Mouse (Mus musculus): ENCODE measurements at regions not wholly inside any gene's neighbourhood (a gene's known extent, or its start where the extent isn't known, plus 50 kb on each side); places are given as distances from the start of the nearest gene placed in this dataset.

DNA sequence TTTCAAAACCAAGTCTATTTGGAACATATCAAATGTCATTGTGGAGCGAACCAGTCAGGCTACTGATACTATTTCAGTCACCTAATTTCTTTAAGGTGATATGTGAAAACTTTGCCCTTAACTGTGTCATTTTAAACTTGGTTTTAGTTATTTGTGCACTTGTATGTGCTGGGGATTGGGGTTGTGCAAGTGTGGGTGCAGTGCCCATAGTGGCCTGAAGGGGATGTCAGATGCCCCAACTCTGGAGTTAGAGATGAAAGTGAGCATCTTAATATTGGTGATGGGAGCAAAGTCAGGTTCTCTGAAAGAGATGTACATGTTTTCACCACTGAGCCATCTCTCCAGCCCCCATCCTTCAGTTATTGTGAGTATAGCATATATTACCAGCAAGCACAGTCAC lies 133.1 kb upstream of the Nmur2 start:
- H3K36me3 ChIP-seq (replicated peaks in 1 of 2; ENCODE audit: control insufficient read depth in 1 of 2, insufficient read depth in 1 of 2, low read length in 1 of 2), result no peaks in the 10 kb centered on the region
- H3K4me1 ChIP-seq (ENCODE audit: control insufficient read depth in 1 of 2, insufficient read depth in 2 of 2), result no peaks in the 10 kb centered on the region
- peaks cover 17% of the 10 kb centered on the region for H3K27me3 ChIP-seq (replicated peaks)
- no peak overlapping the region for H3K4me2 ChIP-seq (ENCODE audit: insufficient read depth, low read depth, poor library complexity, severe bottlenecking)
- H3K9me3 ChIP-seq (replicated peaks; ENCODE audit: low read length), result no peaks in the 10 kb centered on the region
- DNase-seq (ENCODE audit: extremely low read depth), result no peak
- H3K79me2 ChIP-seq (replicated peaks; ENCODE audit: control insufficient read depth, extremely low read depth, insufficient read depth, poor library complexity, severe bottlenecking), result no peaks in the 10 kb centered on the region
- dilution Hi-C loops (cut with MboI; ENCODE audit: extremely low pct_ligation_motif_present, extremely low pct_unique_long_range_greater_than_20kb, low sequenced_read_pairs), result no loop called here
- H3K9ac ChIP-seq (ENCODE audit: insufficient read depth, low read depth), result no peak overlapping the region
- H3K27ac ChIP-seq (ENCODE audit: insufficient read depth, low read depth), result no peak overlapping the region
- H3K4me3 ChIP-seq (replicated peaks in 1 of 3; ENCODE audit: low read depth in 2 of 3, low read length in 2 of 3, poor library complexity in 1 of 3), result no peak overlapping the region
- TF ChIP-seq MAZ (IDR thresholded peaks at IDR 0.05; ENCODE audit: low read depth, low read length) (no peak), POLR2A (IDR thresholded peaks at IDR 0.05; ENCODE audit: low read depth, low read length) (no peak), RAD21 (IDR thresholded peaks at IDR 0.05; ENCODE audit: low read depth, low read length) (no peak), USF1 (IDR thresholded peaks at IDR 0.05; ENCODE audit: low read depth, low read length) (no peak), MAFK (IDR thresholded peaks at IDR 0.05; ENCODE audit: insufficient replicate concordance, low read length) (no peak), MEF2A (IDR thresholded peaks at IDR 0.05; ENCODE audit: borderline replicate concordance, low read depth, low read length) (no peak), UBTF (IDR thresholded peaks at IDR 0.05; ENCODE audit: low read depth, low read length) (no peak), SIN3A (IDR thresholded peaks at IDR 0.05; ENCODE audit: low read length) (no peak), TCF12 (IDR thresholded peaks at IDR 0.05; ENCODE audit: low read depth, low read length) (no peak), CTCF (conservative IDR thresholded peaks at IDR 0.05 in 1 of 2, IDR thresholded peaks at IDR 0.05 in 1 of 2; ENCODE audit: low read depth in 2 of 2, low read length in 2 of 2) (no peak), SMC3 (IDR thresholded peaks at IDR 0.05; ENCODE audit: low read depth, low read length) (no peak), CHD1 (IDR thresholded peaks at IDR 0.05; ENCODE audit: low read depth, low read length) (no peak)
- in situ Hi-C loops (cut with MboI; ENCODE audit: low pct_ligation_motif_present, low pct_unique_long_range_greater_than_20kb, low sequenced_read_pairs), result no loop called here

DNA sequence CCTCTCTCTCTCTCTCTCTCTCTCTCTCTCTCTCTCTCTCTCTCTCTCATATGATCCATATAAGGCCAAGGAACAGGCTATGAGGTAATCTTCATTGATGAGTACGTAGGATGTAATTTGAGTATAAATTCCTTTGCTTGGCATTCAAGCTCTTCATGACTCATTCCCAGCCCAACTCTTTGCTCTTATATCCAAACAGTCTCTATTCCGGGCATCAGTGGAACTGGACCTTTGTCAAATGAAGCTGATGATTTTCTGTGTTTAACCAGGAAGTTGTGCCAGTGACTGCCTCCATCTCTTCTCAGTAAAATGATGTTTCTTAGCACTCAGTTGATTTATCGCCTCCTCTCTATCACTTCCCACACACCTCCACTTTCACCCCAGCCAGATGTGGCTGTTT lies 132.4 kb upstream of the Nmur2 start:
- Histone ChIP-seq H3K27me3 (replicated peaks) (peaks cover 19% of the 10 kb centered on the region), H3K9me3 (replicated peaks; ENCODE audit: low read length) (no peaks in the 10 kb centered on the region), H3K4me3 (replicated peaks in 1 of 3; ENCODE audit: low read depth in 2 of 3, low read length in 2 of 3, poor library complexity in 1 of 3) (no peak overlapping the region), H3K9ac (ENCODE audit: insufficient read depth, low read depth) (no peak overlapping the region), H3K79me2 (replicated peaks; ENCODE audit: control insufficient read depth, extremely low read depth, insufficient read depth, poor library complexity, severe bottlenecking) (no peaks in the 10 kb centered on the region), H3K4me2 (ENCODE audit: insufficient read depth, low read depth, poor library complexity, severe bottlenecking) (no peak overlapping the region), H3K4me1 (ENCODE audit: control insufficient read depth in 1 of 2, insufficient read depth in 2 of 2) (no peaks in the 10 kb centered on the region), H3K36me3 (replicated peaks in 1 of 2; ENCODE audit: control insufficient read depth in 1 of 2, insufficient read depth in 1 of 2, low read length in 1 of 2) (no peaks in the 10 kb centered on the region), H3K27ac (ENCODE audit: insufficient read depth, low read depth) (no peak overlapping the region)
- in situ Hi-C loops (cut with MboI; ENCODE audit: low pct_ligation_motif_present, low pct_unique_long_range_greater_than_20kb, low sequenced_read_pairs) (no loop called here), dilution Hi-C loops (cut with MboI; ENCODE audit: extremely low pct_ligation_motif_present, extremely low pct_unique_long_range_greater_than_20kb, low sequenced_read_pairs) (no loop called here)
- no peak for DNase-seq (ENCODE audit: extremely low read depth)
- TF ChIP-seq MAX (IDR thresholded peaks at IDR 0.05; ENCODE audit: low read length), result no peak
- TF ChIP-seq USF1 (IDR thresholded peaks at IDR 0.05; ENCODE audit: low read depth, low read length), result no peak
- TF ChIP-seq MXI1 (IDR thresholded peaks at IDR 0.05; ENCODE audit: low read depth, low read length), result no peak
- TF ChIP-seq JUND (conservative IDR thresholded peaks at IDR 0.05; ENCODE audit: low read depth, low read length), result no peak
- no peak for TF ChIP-seq RCOR1 (conservative IDR thresholded peaks at IDR 0.05; ENCODE audit: low read depth, low read length)
- TF ChIP-seq CTCF (conservative IDR thresholded peaks at IDR 0.05 in 1 of 2, IDR thresholded peaks at IDR 0.05 in 1 of 2; ENCODE audit: low read depth in 2 of 2, low read length in 2 of 2), result no peak
- TF ChIP-seq MAFK (IDR thresholded peaks at IDR 0.05; ENCODE audit: insufficient replicate concordance, low read length), result no peak
- no peak for TF ChIP-seq POLR2AphosphoS2 (IDR thresholded peaks at IDR 0.05; ENCODE audit: low read depth, low read length)
- TF ChIP-seq RAD21 (IDR thresholded peaks at IDR 0.05; ENCODE audit: low read depth, low read length), result no peak
- TF ChIP-seq E2F4 (IDR thresholded peaks at IDR 0.05; ENCODE audit: insufficient replicate concordance, low read depth, low read length), result no peak
- TF ChIP-seq JUN (IDR thresholded peaks at IDR 0.05; ENCODE audit: insufficient read depth, low read depth, low read length), result no peak
- no peak for TF ChIP-seq ELF1 (IDR thresholded peaks at IDR 0.05; ENCODE audit: low read depth, low read length)
- TF ChIP-seq CHD2 (IDR thresholded peaks at IDR 0.05; ENCODE audit: low read length), result no peak
- no peak for TF ChIP-seq EP300 (IDR thresholded peaks at IDR 0.05; ENCODE audit: low read length)
- no peak for TF ChIP-seq SIN3A (IDR thresholded peaks at IDR 0.05; ENCODE audit: low read length)
